Mouse (Mus musculus): ENCODE measurements around the gene Cryba4.

Gene Cryba4

GRCm38 (mm10) chr5:112286608-112286983 is 34.3 kb upstream of the Cryba4 start:
- DNase-seq (ENCODE audit: low read depth, low spot score), result no peak

- DNase-seq (ENCODE audit: low read depth, low spot score), result no peak
These were observed 33.3 kb upstream of the Cryba4 start for GRCm38 (mm10) chr5:112285548-112286085.

- no peak for DNase-seq (ENCODE audit: low read depth, low spot score)
These were observed 31.9 kb upstream of the Cryba4 start for GRCm38 (mm10) chr5:112284203-112284582.

- DNase-seq (ENCODE audit: low read depth, low spot score), result no peak
These were observed 31.4 kb upstream of the Cryba4 start for GRCm38 (mm10) chr5:112283543-112284202.

- no peak for DNase-seq (ENCODE audit: low read depth, low spot score)
These were observed 30.6 kb upstream of the Cryba4 start for GRCm38 (mm10) chr5:112282780-112283482.

- DNase-seq (ENCODE audit: low read depth, low spot score), result no peak
These were observed 29.9 kb upstream of the Cryba4 start for GRCm38 (mm10) chr5:112282123-112282779.

GRCm38 (mm10) chr5:112281676-112282075 is 29.4 kb upstream of the Cryba4 start:
- no peak for DNase-seq (ENCODE audit: low read depth, low spot score)

- DNase-seq (ENCODE audit: low read depth, low spot score), result no peak
These were observed 28.7 kb upstream of the Cryba4 start for GRCm38 (mm10) chr5:112280863-112281660.

- no peak for DNase-seq (ENCODE audit: low read depth, low spot score)
These were observed 27.8 kb upstream of the Cryba4 start for GRCm38 (mm10) chr5:112280151-112280550.

- DNase-seq (ENCODE audit: low read depth, low spot score), result no peak
These were observed 27.1 kb upstream of the Cryba4 start for GRCm38 (mm10) chr5:112279181-112280021.

- no peak for DNase-seq (ENCODE audit: low read depth, low spot score)
These were observed 25.7 kb upstream of the Cryba4 start for GRCm38 (mm10) chr5:112277906-112278470.

GRCm38 (mm10) chr5:112276907-112277348 is 24.6 kb upstream of the Cryba4 start:
- no peak for DNase-seq (ENCODE audit: low read depth, low spot score)

GRCm38 (mm10) chr5:112276267-112276873 is 24.1 kb upstream of the Cryba4 start, which contains the start of gene Tpst2:
Tpst2 (plus strand) TSS chr5:112276691.
- DNase-seq (ENCODE audit: low read depth, low spot score), result peak; percentile 99

- DNase-seq (ENCODE audit: low read depth, low spot score), result no peak
These were observed 22.9 kb upstream of the Cryba4 start for GRCm38 (mm10) chr5:112275021-112275804.

GRCm38 (mm10) chr5:112273746-112274463 is 21.6 kb upstream of the Cryba4 start:
- no peak for DNase-seq (ENCODE audit: low read depth, low spot score)

GRCm38 (mm10) chr5:112272934-112273333 is 20.6 kb upstream of the Cryba4 start:
- no peak for DNase-seq (ENCODE audit: low read depth, low spot score)

- DNase-seq (ENCODE audit: low read depth, low spot score), result no peak
These were observed 18.6 kb upstream of the Cryba4 start for GRCm38 (mm10) chr5:112270764-112271541.
